Mouse (Mus musculus) ES-E14 (cell line): Measurements from ENCODE around the gene Myo5c.

Source experiments
- CHD2 ChIP-seq: IDR thresholded peaks from 2 replicates; pipeline ENCODE4 v1.6.1; 2014; ENCODE audit warnings: mild to moderate bottlenecking, low read depth, low read length, inconsistent platforms
- HCFC1 ChIP-seq: IDR thresholded peaks from 2 replicates; pipeline ENCODE4 v1.6.1; 2012; ENCODE audit warnings: low read length, inconsistent platforms, borderline replicate concordance; ENCODE audit not compliant: insufficient read depth
- MAFK ChIP-seq: IDR thresholded peaks from 2 replicates; pipeline ENCODE4 v1.6.1; 2014; ENCODE audit warnings: mild to moderate bottlenecking, low read depth, low read length, inconsistent platforms; ENCODE audit not compliant: insufficient read depth

GRCm38 (mm10) chr9:75289545-75289944, 57.7 kb downstream of the Myo5c start:
- TF ChIP-seq CHD2 (no peak), HCFC1 (no peak), MAFK (no peak)
